Mouse (Mus musculus): Measurements from ENCODE around the gene Jmjd8. TPM values are rescaled to one million over a fixed set of nuclear protein-coding genes. Genes with fewer than 3 reads are reported as not detected.

Jmjd8 gene
- polyA plus RNA-seq, 1 experiment: 15.5 TPM

DNA sequence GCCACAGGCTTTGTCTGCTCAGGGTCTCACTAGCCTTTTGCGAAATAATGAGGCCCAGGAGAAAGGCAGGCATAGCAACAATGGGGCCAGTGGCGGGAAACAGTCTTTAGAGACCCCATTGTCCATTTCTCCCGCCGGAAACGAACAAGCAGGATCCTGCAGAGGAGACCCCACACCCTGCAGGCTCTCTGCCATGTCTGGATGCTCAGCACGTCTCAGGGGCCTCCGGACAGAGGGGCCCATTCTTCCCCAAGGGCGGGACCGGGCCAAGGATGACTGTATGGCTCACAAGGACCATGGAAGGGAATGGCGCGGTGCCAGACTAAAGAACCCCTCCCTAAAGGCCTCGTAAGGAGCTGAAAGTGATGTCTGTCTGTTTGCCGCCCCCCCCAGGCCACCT, 34.5 kb upstream of the Jmjd8 start:
- H3K36me3 ChIP-seq (ENCODE audit: control insufficient read depth, insufficient read depth): no peaks in the 10 kb centered on the region
- H3K79me2 ChIP-seq (ENCODE audit: control insufficient read depth, insufficient read depth): no peaks in the 10 kb centered on the region
- H3K27me3 ChIP-seq (ENCODE audit: control insufficient read depth, insufficient read depth, insufficient read length): no peaks in the 10 kb centered on the region
- no peak overlapping the region for H3K4me2 ChIP-seq (ENCODE audit: low read depth)
- no peak overlapping the region for H3K4me3 ChIP-seq
- TF ChIP-seq E2F4 (IDR thresholded peaks at IDR 0.05; ENCODE audit: insufficient read depth) (no peak), REST (IDR thresholded peaks at IDR 0.05; ENCODE audit: insufficient read depth, insufficient read length) (no peak), USF1 (IDR thresholded peaks at IDR 0.05; ENCODE audit: low read depth) (no peak), TCF3 (IDR thresholded peaks at IDR 0.05; ENCODE audit: insufficient read length, low read depth) (no peak), MYOD1 (IDR thresholded peaks at IDR 0.05; ENCODE audit: control insufficient read depth in 1 of 3, insufficient read length in 2 of 3, low read depth in 2 of 3) (no peak), TCF12 (IDR thresholded peaks at IDR 0.05; ENCODE audit: insufficient read depth, poor library complexity, severe bottlenecking) (no peak), MAX (IDR thresholded peaks at IDR 0.05; ENCODE audit: low read depth) (no peak), POLR2AphosphoS2 (IDR thresholded peaks at IDR 0.05; ENCODE audit: insufficient read length, low read depth) (no peak), POLR2A (IDR thresholded peaks at IDR 0.05; ENCODE audit: insufficient read length, low read depth) (no peak), SRF (IDR thresholded peaks at IDR 0.05; ENCODE audit: control insufficient read depth, insufficient read length, low read depth) (no peak), MYOG (IDR thresholded peaks at IDR 0.05; ENCODE audit: control insufficient read depth in 1 of 3, insufficient read depth in 1 of 3, insufficient read length in 2 of 3, low read depth in 2 of 3) (no peak), CEBPB (IDR thresholded peaks at IDR 0.05; ENCODE audit: insufficient read depth, poor library complexity, severe bottlenecking) (no peak)
- H3ac ChIP-seq (ENCODE audit: control insufficient read depth, insufficient read length): no peak overlapping the region

- Histone ChIP-seq H3K79me2 (ENCODE audit: control insufficient read depth, insufficient read depth) (no peaks in the 10 kb centered on the region), H3K36me3 (ENCODE audit: control insufficient read depth, insufficient read depth) (no peaks in the 10 kb centered on the region), H3ac (ENCODE audit: control insufficient read depth, insufficient read length) (no peak overlapping the region), H3K27me3 (ENCODE audit: control insufficient read depth, insufficient read depth, insufficient read length) (no peaks in the 10 kb centered on the region), H3K4me2 (ENCODE audit: low read depth) (no peak overlapping the region), H3K4me3 (peak overlapping the region; percentile 47)
- no peak for TF ChIP-seq POLR2AphosphoS2 (IDR thresholded peaks at IDR 0.05; ENCODE audit: insufficient read length, low read depth)
- TF ChIP-seq MAX (IDR thresholded peaks at IDR 0.05; ENCODE audit: low read depth): no peak
- TF ChIP-seq POLR2A (IDR thresholded peaks at IDR 0.05; ENCODE audit: insufficient read length, low read depth): no peak
- TF ChIP-seq SRF (IDR thresholded peaks at IDR 0.05; ENCODE audit: control insufficient read depth, insufficient read length, low read depth): no peak
- TF ChIP-seq MYOD1 (IDR thresholded peaks at IDR 0.05; ENCODE audit: control insufficient read depth in 1 of 3, insufficient read length in 2 of 3, low read depth in 2 of 3): no peak
- TF ChIP-seq USF1 (IDR thresholded peaks at IDR 0.05; ENCODE audit: low read depth): no peak
- no peak for TF ChIP-seq TCF3 (IDR thresholded peaks at IDR 0.05; ENCODE audit: insufficient read length, low read depth)
- TF ChIP-seq MYOG (IDR thresholded peaks at IDR 0.05; ENCODE audit: control insufficient read depth in 1 of 3, insufficient read depth in 1 of 3, insufficient read length in 2 of 3, low read depth in 2 of 3): no peak
- TF ChIP-seq REST (IDR thresholded peaks at IDR 0.05; ENCODE audit: insufficient read depth, insufficient read length): no peak
- no peak for TF ChIP-seq E2F4 (IDR thresholded peaks at IDR 0.05; ENCODE audit: insufficient read depth)
- TF ChIP-seq CEBPB (IDR thresholded peaks at IDR 0.05; ENCODE audit: insufficient read depth, poor library complexity, severe bottlenecking): no peak
- TF ChIP-seq TCF12 (IDR thresholded peaks at IDR 0.05; ENCODE audit: insufficient read depth, poor library complexity, severe bottlenecking): no peak
Observed at GRCm38 (mm10) chr17:25794998-25795397, 33.7 kb upstream of the Jmjd8 start.

GRCm38 (mm10) chr17:25795609-25796092, 33.0 kb upstream of the Jmjd8 start, which contains the start of gene AC134908.4:
Gene AC134908.4, minus strand, starts transcription at chr17:25795659.
- Histone ChIP-seq H3K79me2 (ENCODE audit: control insufficient read depth, insufficient read depth) (no peaks in the 10 kb centered on the region), H3K4me3 (peak within 1 kb of the TSS; percentile 47), H3K36me3 (ENCODE audit: control insufficient read depth, insufficient read depth) (no peaks in the 10 kb centered on the region), H3K27me3 (ENCODE audit: control insufficient read depth, insufficient read depth, insufficient read length) (no peaks in the 10 kb centered on the region), H3ac (ENCODE audit: control insufficient read depth, insufficient read length) (peak within 1 kb of the TSS; percentile 11), H3K4me2 (ENCODE audit: low read depth) (peak within 1 kb of the TSS; percentile 93)
- TF ChIP-seq REST (IDR thresholded peaks at IDR 0.05; ENCODE audit: insufficient read depth, insufficient read length) (no peak), E2F4 (IDR thresholded peaks at IDR 0.05; ENCODE audit: insufficient read depth) (no peak), MYOD1 (IDR thresholded peaks at IDR 0.05; ENCODE audit: control insufficient read depth in 1 of 3, insufficient read length in 2 of 3, low read depth in 2 of 3) (no peak), TCF12 (IDR thresholded peaks at IDR 0.05; ENCODE audit: insufficient read depth, poor library complexity, severe bottlenecking) (no peak)

DNA sequence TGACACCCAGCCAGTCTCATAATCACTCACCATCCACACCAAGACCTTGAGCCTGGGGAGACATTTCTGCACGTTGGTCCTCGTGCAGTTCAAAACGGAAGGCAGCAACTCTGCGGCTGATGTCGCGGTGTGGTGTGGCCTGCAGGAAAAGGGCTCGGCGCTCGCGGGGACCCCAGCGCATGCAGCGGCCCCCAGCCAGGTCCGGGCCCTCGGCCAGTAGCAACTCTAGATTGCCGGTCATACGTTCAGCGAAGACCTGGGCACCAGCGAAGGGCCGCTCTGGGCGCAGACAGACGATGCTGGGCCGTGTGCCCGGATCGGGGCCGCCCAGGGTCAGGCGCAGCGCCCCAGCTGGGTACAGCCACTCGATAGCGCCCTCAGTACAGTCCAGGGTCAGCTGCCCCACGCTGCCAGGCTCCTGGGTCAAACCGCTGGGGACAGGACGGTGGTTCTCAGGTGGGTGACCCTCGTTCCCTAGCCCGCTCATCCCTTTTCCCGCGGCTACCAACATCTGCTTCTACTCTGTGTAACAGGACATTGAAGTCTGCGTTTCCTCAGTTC, 32.4 kb upstream of the Jmjd8 start:
- Histone ChIP-seq H3K36me3 (ENCODE audit: control insufficient read depth, insufficient read depth) (no peaks in the 10 kb centered on the region), H3K79me2 (ENCODE audit: control insufficient read depth, insufficient read depth) (no peaks in the 10 kb centered on the region), H3K4me3 (peak overlapping the region; percentile 47), H3ac (ENCODE audit: control insufficient read depth, insufficient read length) (peak overlapping the region; percentile 11), H3K27me3 (ENCODE audit: control insufficient read depth, insufficient read depth, insufficient read length) (no peaks in the 10 kb centered on the region), H3K4me2 (ENCODE audit: low read depth) (peak overlapping the region; percentile 93)
- TF ChIP-seq POLR2AphosphoS2 (IDR thresholded peaks at IDR 0.05; ENCODE audit: insufficient read length, low read depth) (no peak), USF1 (IDR thresholded peaks at IDR 0.05; ENCODE audit: low read depth) (no peak), POLR2A (IDR thresholded peaks at IDR 0.05; ENCODE audit: insufficient read length, low read depth) (no peak), CEBPB (IDR thresholded peaks at IDR 0.05; ENCODE audit: insufficient read depth, poor library complexity, severe bottlenecking) (no peak), MYOG (IDR thresholded peaks at IDR 0.05; ENCODE audit: control insufficient read depth in 1 of 3, insufficient read depth in 1 of 3, insufficient read length in 2 of 3, low read depth in 2 of 3) (no peak), TCF3 (IDR thresholded peaks at IDR 0.05; ENCODE audit: insufficient read length, low read depth) (no peak), SRF (IDR thresholded peaks at IDR 0.05; ENCODE audit: control insufficient read depth, insufficient read length, low read depth) (no peak), MAX (IDR thresholded peaks at IDR 0.05; ENCODE audit: low read depth) (no peak), MYOD1 (IDR thresholded peaks at IDR 0.05; ENCODE audit: control insufficient read depth in 1 of 3, insufficient read length in 2 of 3, low read depth in 2 of 3) (no peak), REST (IDR thresholded peaks at IDR 0.05; ENCODE audit: insufficient read depth, insufficient read length) (no peak), E2F4 (IDR thresholded peaks at IDR 0.05; ENCODE audit: insufficient read depth) (no peak), TCF12 (IDR thresholded peaks at IDR 0.05; ENCODE audit: insufficient read depth, poor library complexity, severe bottlenecking) (no peak)

All from myocyte (in vitro differentiated cells).